Mouse (Mus musculus): Measurements from ENCODE around the gene Hoxa4.

- TF ChIP-seq EP300 (IDR thresholded peaks at IDR 0.05; ENCODE audit: low read depth) (no peak), CTCF (IDR thresholded peaks at IDR 0.05; ENCODE audit: low read depth) (no peak)
Observed at GRCm38 (mm10) chr6:52182793-52183192, 8.8 kb downstream of the Hoxa4 start.
